Mouse (Mus musculus): ENCODE results near the gene Gtpbp2.
A peak's percentile ranks its signal among the peaks of the same experiment; 100 is the strongest.

Gene Gtpbp2

DNA sequence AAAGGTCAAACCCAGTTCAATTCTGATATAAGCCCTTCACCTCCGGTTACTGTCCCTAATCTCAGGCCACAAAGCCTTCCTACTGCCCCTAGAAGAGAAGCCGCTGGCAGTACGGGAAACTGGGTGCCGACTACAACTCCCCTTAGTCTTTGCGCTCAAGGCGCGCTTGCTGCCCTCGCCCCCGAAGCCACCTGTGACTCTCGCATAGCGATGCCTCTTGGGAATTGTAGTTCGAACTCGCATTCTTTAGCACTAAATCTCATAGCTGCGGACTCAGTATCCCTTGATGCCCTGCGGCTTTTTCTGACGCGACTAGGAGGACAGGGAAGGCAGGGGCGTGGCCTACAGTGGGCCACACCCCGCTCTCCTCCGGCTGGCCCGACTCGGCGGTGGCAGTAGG, at the start of gene Gtpbp2:
TSS of gene Gtpbp2 (plus strand) at position 347 of the 400 bp plus-strand sequence.
- peak; percentile 99 for DNase-seq (ENCODE audit: low read depth, low spot score)

GRCm38 (mm10) chr17:46115489-46115888, 45.3 kb upstream of the Gtpbp2 start:
- no peak for DNase-seq (ENCODE audit: low read depth, low spot score)

- DNase-seq (ENCODE audit: low read depth, low spot score), result no peak
These were observed 44.7 kb upstream of the Gtpbp2 start for GRCm38 (mm10) chr17:46116138-46116537.

GRCm38 (mm10) chr17:46116881-46117280, 44.0 kb upstream of the Gtpbp2 start:
- DNase-seq (ENCODE audit: low read depth, low spot score), result no peak

DNA sequence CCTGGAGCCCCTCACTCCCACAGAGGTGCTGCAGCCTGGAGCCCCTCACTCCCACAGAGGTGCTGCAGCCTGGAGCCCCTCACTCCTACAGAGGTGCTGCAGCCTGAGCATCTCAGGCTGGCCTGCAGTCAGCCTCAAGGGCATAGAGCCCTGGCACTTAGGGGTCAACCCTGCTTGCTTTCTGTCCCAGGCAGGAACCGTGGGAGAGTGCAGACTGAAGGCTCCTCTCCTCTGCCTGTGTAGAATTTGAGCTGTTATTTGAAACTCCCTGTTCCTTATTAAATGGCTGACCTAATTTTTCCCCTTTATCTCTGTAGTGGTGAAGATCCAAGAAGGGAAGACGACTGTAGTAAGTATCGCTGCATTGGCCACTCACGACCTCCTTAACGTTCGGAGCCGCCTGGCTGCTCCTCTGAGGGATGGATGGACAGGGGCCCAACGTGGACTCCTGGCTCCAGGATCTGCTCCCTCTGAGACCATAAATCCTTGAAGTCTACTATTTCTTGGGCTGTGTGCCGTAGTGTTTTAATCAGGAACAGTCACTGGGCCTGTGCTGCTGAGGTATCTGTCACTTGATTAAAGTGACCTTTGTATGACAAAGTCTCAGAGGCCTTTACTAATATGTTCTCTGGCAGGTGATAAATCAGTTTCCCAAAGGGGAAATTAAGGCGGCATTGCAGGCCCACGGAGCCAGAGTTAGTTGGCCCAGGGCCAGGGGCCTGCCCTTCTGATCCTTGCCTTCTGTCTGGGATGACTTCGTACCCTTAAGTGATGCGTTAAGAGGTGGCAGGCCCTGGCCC, 43.0 kb upstream of the Gtpbp2 start:
- DNase-seq (ENCODE audit: low read depth, low spot score), result no peak

- DNase-seq (ENCODE audit: low read depth, low spot score), result no peak
These were observed 42.4 kb upstream of the Gtpbp2 start for GRCm38 (mm10) chr17:46118423-46118850.

DNA sequence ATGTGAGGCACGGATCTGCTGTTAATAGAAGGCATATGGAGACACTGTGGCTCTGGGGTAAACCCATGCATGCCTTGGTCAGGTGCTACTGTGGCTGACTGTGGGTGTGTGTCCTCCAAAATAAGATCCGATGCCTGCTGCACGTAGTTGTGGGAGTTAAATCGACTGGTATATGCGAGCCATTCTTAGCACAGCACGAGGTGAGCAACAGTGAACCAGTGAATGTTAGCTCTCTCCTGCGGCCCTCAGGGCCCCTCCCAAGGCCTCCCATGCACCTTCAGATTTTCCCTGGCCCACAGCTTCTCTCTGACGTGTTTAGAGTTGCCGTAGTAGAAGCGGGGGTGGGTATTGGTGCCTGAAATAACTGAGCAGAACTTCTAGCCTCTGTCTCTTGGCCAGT, 41.2 kb upstream of the Gtpbp2 start:
- no peak for DNase-seq (ENCODE audit: low read depth, low spot score)

GRCm38 (mm10) chr17:46122791-46123190, 38.0 kb upstream of the Gtpbp2 start:
- no peak for DNase-seq (ENCODE audit: low read depth, low spot score)

DNA sequence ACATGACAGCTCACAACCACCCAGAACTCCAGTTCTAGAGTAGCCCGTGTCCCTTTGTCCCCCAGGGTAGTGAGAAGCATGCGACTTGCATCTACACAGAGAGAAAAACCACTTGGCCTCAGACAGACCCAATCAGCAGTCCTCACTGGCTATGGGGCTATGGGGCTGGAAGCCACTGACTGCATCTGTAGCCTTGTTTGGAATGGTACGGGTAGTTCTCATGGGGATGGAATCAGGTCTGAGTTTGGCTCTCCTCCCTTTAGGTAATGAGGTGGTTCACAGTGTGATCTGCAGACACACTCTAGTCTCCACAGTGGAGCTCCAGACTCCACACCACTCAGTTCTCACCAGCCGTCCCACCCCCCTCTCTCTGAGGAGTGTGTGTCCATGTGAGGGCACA, 37.5 kb upstream of the Gtpbp2 start:
- DNase-seq (ENCODE audit: low read depth, low spot score), result no peak

GRCm38 (mm10) chr17:46123953-46124700, 36.7 kb upstream of the Gtpbp2 start:
- no peak for DNase-seq (ENCODE audit: low read depth, low spot score)

DNA sequence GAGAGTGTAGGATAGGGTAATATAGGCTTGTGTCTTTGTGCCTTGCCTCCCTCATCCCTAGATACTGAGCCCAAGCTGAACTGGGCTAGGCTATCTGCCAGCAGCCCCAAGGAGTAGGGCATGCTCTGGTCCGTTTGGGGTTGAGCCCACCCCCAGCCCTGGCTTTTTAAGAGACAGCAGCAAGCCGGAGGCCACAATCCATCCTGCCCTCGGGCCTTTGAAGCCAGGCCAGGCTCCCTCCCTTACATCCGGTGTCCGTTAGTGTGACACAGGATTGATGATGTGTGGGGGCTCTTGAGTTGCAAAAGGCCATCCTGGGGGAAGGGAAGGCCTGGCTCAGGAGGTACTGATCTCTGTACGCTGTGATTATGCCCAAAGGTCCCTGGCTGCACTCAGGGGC, 34.2 kb upstream of the Gtpbp2 start:
- DNase-seq (ENCODE audit: low read depth, low spot score), result no peak

GRCm38 (mm10) chr17:46127814-46128493, 32.9 kb upstream of the Gtpbp2 start:
- no peak for DNase-seq (ENCODE audit: low read depth, low spot score)

- DNase-seq (ENCODE audit: low read depth, low spot score), result no peak
These were observed 30.9 kb upstream of the Gtpbp2 start for GRCm38 (mm10) chr17:46129741-46130498.

GRCm38 (mm10) chr17:46132058-46132718, 28.6 kb upstream of the Gtpbp2 start:
- DNase-seq (ENCODE audit: low read depth, low spot score), result peak; percentile 49

DNA sequence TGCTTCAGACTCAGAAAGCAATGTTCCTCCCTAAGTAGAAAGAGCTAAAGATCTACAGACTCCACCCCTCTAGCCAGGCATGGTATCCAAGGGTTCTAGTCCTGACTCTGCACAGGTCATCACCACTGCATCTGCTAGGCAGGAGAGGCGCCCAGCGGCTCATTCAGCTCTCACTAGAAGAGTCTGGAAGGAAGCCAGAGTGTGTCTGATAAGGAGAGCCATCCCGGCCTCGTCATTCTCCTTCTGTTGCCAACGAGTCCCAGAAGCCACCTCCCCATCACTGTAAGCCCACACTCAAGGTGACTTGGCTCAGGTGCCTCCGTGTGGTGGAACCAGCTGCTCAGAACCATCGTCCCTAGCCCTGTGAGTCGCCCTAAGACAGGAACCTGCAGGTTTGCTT, 28.0 kb upstream of the Gtpbp2 start:
- DNase-seq (ENCODE audit: low read depth, low spot score), result no peak

- no peak for DNase-seq (ENCODE audit: low read depth, low spot score)
These were observed 22.1 kb upstream of the Gtpbp2 start for GRCm38 (mm10) chr17:46138563-46139236.

- no peak for DNase-seq (ENCODE audit: low read depth, low spot score)
These were observed 21.0 kb upstream of the Gtpbp2 start for GRCm38 (mm10) chr17:46139872-46140271.

GRCm38 (mm10) chr17:46143578-46144423, 17.0 kb upstream of the Gtpbp2 start, which contains the start of gene Rsph9:
Gene Rsph9, minus strand, starts transcription at chr17:46144216.
- peak; percentile 76 for DNase-seq (ENCODE audit: low read depth, low spot score)
